Mouse (Mus musculus): Measurements from ENCODE around the gene Gnl2. TPM values are rescaled to one million over a fixed set of nuclear protein-coding genes. Genes with fewer than 3 reads are reported as not detected.

Gnl2 gene
- total and polyA plus RNA-seq, 3 experiments = 83.9 to 226 (median 110) TPM

GRCm38 (mm10) chr4:124969219-124969848 is 47.1 kb upstream of the Gnl2 start (continued):
- TF ChIP-seq RCOR1 (IDR thresholded peaks at IDR 0.05; ENCODE audit: low read depth, low read length) (no peak), E2F4 (IDR thresholded peaks at IDR 0.05; ENCODE audit: borderline replicate concordance, low read depth, low read length) (no peak), ELF1 (IDR thresholded peaks at IDR 0.05; ENCODE audit: low read depth, low read length) (no peak), MYB (IDR thresholded peaks at IDR 0.05; ENCODE audit: low read depth, low read length) (no peak)

GRCm38 (mm10) chr4:124970194-124970593 is 46.2 kb upstream of the Gnl2 start:
- TF ChIP-seq USF1 (IDR thresholded peaks at IDR 0.05; ENCODE audit: low read depth, low read length) (no peak), NELFE (IDR thresholded peaks at IDR 0.05; ENCODE audit: low read depth, low read length) (no peak)
- Histone ChIP-seq H3K9me3 (replicated peaks; ENCODE audit: insufficient read depth, low read length) (no peaks in the 10 kb centered on the region), H3K27me3 (ENCODE audit: control insufficient read depth in 1 of 2, insufficient read depth in 2 of 2, low read length in 2 of 2) (no peaks in the 10 kb centered on the region), H3K4me1 (ENCODE audit: control insufficient read depth in 1 of 2, insufficient read depth in 2 of 2, low read length in 2 of 2) (no peaks in the 10 kb centered on the region), H3K9ac (ENCODE audit: control insufficient read depth, low read depth, low read length, poor library complexity, severe bottlenecking) (no peak overlapping the region), H3K4me3 (ENCODE audit: control insufficient read depth in 1 of 2, insufficient read depth in 1 of 2, low read depth in 2 of 2, low read length in 2 of 2) (no peak overlapping the region), H3K27ac (ENCODE audit: control insufficient read depth, low read depth, low read length) (no peak overlapping the region), H3K79me2 (ENCODE audit: control insufficient read depth, insufficient read depth, low read length, poor library complexity) (no peaks in the 10 kb centered on the region), H3K36me3 (ENCODE audit: control insufficient read depth in 1 of 2, insufficient read depth in 2 of 2, low read length in 2 of 2) (no peaks in the 10 kb centered on the region)
- no peak for DNase-seq (ENCODE audit: low read depth, low spot score)

- DNase-seq (ENCODE audit: low read depth, low spot score) = no peak
- Histone ChIP-seq H3K9me3 (replicated peaks; ENCODE audit: insufficient read depth, low read length) (no peaks in the 10 kb centered on the region), H3K27me3 (ENCODE audit: control insufficient read depth in 1 of 2, insufficient read depth in 2 of 2, low read length in 2 of 2) (no peaks in the 10 kb centered on the region), H3K9ac (ENCODE audit: control insufficient read depth, low read depth, low read length, poor library complexity, severe bottlenecking) (no peak overlapping the region), H3K36me3 (ENCODE audit: control insufficient read depth in 1 of 2, insufficient read depth in 2 of 2, low read length in 2 of 2) (no peaks in the 10 kb centered on the region), H3K4me1 (ENCODE audit: control insufficient read depth in 1 of 2, insufficient read depth in 2 of 2, low read length in 2 of 2) (no peaks in the 10 kb centered on the region), H3K79me2 (ENCODE audit: control insufficient read depth, insufficient read depth, low read length, poor library complexity) (no peaks in the 10 kb centered on the region), H3K27ac (ENCODE audit: control insufficient read depth, low read depth, low read length) (no peak overlapping the region), H3K4me3 (ENCODE audit: control insufficient read depth in 1 of 2, insufficient read depth in 1 of 2, low read depth in 2 of 2, low read length in 2 of 2) (no peak overlapping the region)
- no peak for TF ChIP-seq MAFK (IDR thresholded peaks at IDR 0.05; ENCODE audit: borderline replicate concordance, low read depth, low read length)
- TF ChIP-seq TAL1 (IDR thresholded peaks at IDR 0.05; ENCODE audit: low read length) = no peak
- TF ChIP-seq MYC (IDR thresholded peaks at IDR 0.05; ENCODE audit: low read depth, low read length) = no peak
- no peak for TF ChIP-seq UBTF (IDR thresholded peaks at IDR 0.05; ENCODE audit: borderline replicate concordance, insufficient read depth, low read depth, low read length)
- TF ChIP-seq EP300 (IDR thresholded peaks at IDR 0.05; ENCODE audit: low read depth in 1 of 2, low read length in 2 of 2) = no peak
- TF ChIP-seq CHD2 (IDR thresholded peaks at IDR 0.05; ENCODE audit: low read length) = no peak
- no peak for TF ChIP-seq E2F4 (IDR thresholded peaks at IDR 0.05; ENCODE audit: borderline replicate concordance, low read depth, low read length)
Measured at GRCm38 (mm10) chr4:124970677-124971076, 45.7 kb upstream of the Gnl2 start.

GRCm38 (mm10) chr4:124971094-124971493 is 45.3 kb upstream of the Gnl2 start:
- no peaks in the 10 kb centered on the region for H3K36me3 ChIP-seq (ENCODE audit: control insufficient read depth in 1 of 2, insufficient read depth in 2 of 2, low read length in 2 of 2)
- H3K4me1 ChIP-seq (ENCODE audit: control insufficient read depth in 1 of 2, insufficient read depth in 2 of 2, low read length in 2 of 2) = no peaks in the 10 kb centered on the region
- no peaks in the 10 kb centered on the region for H3K9me3 ChIP-seq (replicated peaks; ENCODE audit: insufficient read depth, low read length)
- DNase-seq (ENCODE audit: low read depth, low spot score) = no peak
- TF ChIP-seq ZMIZ1 (IDR thresholded peaks at IDR 0.05; ENCODE audit: low read depth, low read length) (no peak), JUND (IDR thresholded peaks at IDR 0.05; ENCODE audit: low read depth, low read length) (no peak), RAD21 (IDR thresholded peaks at IDR 0.05; ENCODE audit: low read depth, low read length) (no peak), ETS1 (IDR thresholded peaks at IDR 0.05; ENCODE audit: low read depth, low read length) (no peak), UBTF (IDR thresholded peaks at IDR 0.05; ENCODE audit: borderline replicate concordance, insufficient read depth, low read depth, low read length) (no peak), CHD2 (IDR thresholded peaks at IDR 0.05; ENCODE audit: low read length) (no peak), NELFE (IDR thresholded peaks at IDR 0.05; ENCODE audit: low read depth, low read length) (no peak), E2F4 (IDR thresholded peaks at IDR 0.05; ENCODE audit: borderline replicate concordance, low read depth, low read length) (no peak), ZKSCAN1 (IDR thresholded peaks at IDR 0.05; ENCODE audit: low read depth, low read length) (no peak), POLR2A (IDR thresholded peaks at IDR 0.05; ENCODE audit: control insufficient read depth in 1 of 2, insufficient read depth in 1 of 2, low read depth in 1 of 2, low read length in 2 of 2, poor library complexity in 1 of 2) (no peak), MAX (IDR thresholded peaks at IDR 0.05; ENCODE audit: low read length) (no peak)
- no peak overlapping the region for H3K9ac ChIP-seq (ENCODE audit: control insufficient read depth, low read depth, low read length, poor library complexity, severe bottlenecking)
- H3K27me3 ChIP-seq (ENCODE audit: control insufficient read depth in 1 of 2, insufficient read depth in 2 of 2, low read length in 2 of 2) = no peaks in the 10 kb centered on the region
- H3K4me3 ChIP-seq (ENCODE audit: control insufficient read depth in 1 of 2, insufficient read depth in 1 of 2, low read depth in 2 of 2, low read length in 2 of 2) = no peak overlapping the region
- no peak overlapping the region for H3K27ac ChIP-seq (ENCODE audit: control insufficient read depth, low read depth, low read length)
- H3K79me2 ChIP-seq (ENCODE audit: control insufficient read depth, insufficient read depth, low read length, poor library complexity) = no peaks in the 10 kb centered on the region
